Mouse (Mus musculus): ENCODE results near the gene Hipk3.

- TF ChIP-seq CTCF (IDR thresholded peaks at IDR 0.05; ENCODE audit: low read depth), result peak; percentile 89
- TF ChIP-seq EP300 (IDR thresholded peaks at IDR 0.05; ENCODE audit: low read depth), result no peak
Measured at GRCm38 (mm10) chr2:104444776-104445175, 49.5 kb downstream of the Hipk3 start.
